Mouse (Mus musculus) thymus, postnatal 36 days (tissue): ENCODE data around the gene Mettl16.

Source experiments
- DNase-seq, 2 experiments: peaks; one replicate each; pipeline ENCODE4 v3.0.0; 2022; ENCODE audit warnings: mixed read lengths in 2 of 2

Gene Mettl16

DNA sequence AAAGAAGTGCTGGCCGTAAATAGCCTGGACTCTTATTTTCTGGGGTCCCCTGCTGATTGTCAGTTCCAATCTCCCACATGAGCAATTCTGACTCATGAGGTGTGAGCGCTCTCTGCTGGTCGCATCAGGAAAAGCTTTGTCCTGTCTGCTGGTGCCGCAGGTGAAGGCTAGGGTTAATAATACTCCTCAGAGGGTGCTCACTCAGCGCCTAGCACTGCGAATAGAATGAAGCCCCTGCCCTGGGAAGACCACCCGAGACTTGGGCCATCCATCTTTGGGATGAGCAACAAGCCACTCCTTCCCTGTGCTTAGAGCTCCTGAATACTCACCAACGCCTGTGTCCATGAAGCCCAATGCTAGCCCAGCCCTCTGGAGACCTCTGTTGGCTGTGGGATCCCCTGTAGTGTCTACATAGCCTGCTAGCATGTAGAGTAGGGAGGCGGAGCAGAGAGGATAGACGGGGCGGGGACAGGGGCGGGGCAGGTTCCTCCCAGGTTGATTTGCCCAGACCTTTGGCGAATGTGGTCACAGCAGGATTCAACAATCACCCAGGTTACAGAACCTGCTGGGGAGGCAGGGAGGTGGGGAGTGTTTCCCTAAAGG, 77.4 kb downstream of the Mettl16 start:
- peak; percentile 75 to 81 for DNase-seq

DNA sequence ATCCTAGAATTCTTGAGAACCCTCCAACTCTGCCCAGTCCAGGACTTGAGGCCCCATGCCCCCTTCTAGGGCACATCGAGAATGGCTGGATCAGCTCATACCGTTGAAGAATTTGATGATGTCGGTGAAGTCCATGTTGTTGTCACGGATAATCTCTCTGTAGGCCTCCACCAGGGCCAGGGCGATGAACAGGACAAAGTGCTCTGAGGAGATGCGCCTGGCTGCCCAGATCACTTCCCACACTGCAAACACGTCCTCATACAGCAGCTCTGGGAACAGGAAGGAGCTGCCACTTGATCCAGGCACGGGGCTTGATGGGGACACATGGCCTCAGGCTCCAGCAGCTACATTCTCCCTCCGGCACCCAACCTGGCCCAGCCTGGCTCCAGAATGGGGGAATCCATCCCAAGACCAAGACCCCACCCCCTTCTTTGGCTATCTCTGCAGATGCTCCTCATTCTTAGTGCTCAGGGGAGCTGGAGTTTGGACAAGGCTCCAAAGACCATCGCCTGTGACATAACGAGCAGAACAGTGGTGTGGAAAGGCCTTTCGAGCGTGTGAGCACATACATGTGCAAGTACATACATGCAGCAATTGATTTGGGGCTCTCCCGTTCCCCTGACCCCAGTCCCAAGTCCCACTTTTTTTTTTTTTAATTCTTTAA, 80.5 kb downstream of the Mettl16 start:
- DNase-seq, result no peak

- DNase-seq, result no peak
These were observed 87.1 kb downstream of the Mettl16 start for GRCm38 (mm10) chr11:74857756-74858155.

- DNase-seq, result no peak
These were observed 91.5 kb downstream of the Mettl16 start for GRCm38 (mm10) chr11:74862129-74862528.

DNA sequence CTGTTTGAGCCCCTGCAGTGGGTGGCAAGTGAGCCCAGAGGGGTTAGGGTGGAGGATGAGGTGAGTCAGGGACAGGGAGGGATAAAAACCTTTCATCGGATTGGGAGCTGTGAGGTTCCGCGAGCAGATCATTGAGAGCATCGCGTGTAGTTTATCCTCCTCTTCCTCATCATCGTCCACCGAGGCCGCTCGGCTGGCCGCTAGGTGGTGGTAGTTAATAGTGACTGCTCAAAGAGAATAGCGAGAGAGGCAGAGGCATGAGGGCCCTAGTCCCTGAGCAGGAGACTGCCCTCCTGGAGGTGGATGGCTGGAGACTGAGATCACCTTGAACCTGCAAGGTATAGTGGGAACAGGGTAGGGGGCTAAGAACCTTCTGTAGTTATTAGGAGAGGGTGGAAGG, 92.8 kb downstream of the Mettl16 start:
- no peak for DNase-seq

GRCm38 (mm10) chr11:74864421-74864820, 93.8 kb downstream of the Mettl16 start:
- no peak for DNase-seq

DNA sequence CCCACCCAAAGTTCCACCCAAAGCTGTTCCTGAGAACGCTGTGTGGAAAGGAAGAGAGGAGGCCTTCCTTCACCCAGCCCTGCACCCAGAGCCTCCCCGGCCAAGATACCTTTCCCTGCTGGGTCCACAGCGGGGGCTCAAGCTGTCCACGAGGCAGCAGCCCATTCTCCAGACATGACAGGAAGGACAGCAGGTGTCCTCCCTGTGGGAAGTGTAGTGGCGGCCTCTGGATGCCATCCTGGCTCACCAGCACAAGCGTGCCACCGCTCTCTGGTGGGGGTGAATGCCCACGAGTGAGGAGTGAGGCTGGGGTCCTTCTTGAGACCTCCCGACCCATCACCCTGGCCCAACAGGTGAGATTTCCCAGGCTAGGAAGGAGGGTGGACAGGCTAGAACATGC, 94.6 kb downstream of the Mettl16 start:
- no peak for DNase-seq

GRCm38 (mm10) chr11:74866640-74867039, 96.0 kb downstream of the Mettl16 start:
- no peak for DNase-seq

- no peak for DNase-seq
These were observed 96.6 kb downstream of the Mettl16 start for GRCm38 (mm10) chr11:74867181-74867580.

GRCm38 (mm10) chr11:74868046-74868760, 97.6 kb downstream of the Mettl16 start:
- no peak for DNase-seq

DNA sequence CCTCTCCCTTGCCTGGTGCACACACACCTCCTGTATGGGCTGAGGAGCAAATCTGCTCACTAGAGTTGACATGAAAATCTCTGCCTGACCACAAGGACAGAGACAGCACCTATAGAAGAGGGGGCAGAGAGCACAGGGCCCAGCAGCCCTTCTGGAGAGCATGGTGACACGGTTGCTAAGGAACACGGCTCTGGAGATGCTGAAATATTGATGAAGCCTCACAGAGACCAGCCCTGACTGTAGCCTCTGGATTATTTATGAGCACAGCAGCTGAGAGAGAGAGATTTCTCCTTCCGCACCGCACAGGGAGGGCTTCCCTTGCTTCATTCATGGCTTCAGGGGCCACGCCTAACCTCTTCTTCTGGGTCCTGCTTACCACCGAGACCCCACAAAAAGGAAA, 99.0 kb downstream of the Mettl16 start:
- DNase-seq, result no peak

GRCm38 (mm10) chr11:74870544-74870943, 99.9 kb downstream of the Mettl16 start:
- no peak for DNase-seq

DNA sequence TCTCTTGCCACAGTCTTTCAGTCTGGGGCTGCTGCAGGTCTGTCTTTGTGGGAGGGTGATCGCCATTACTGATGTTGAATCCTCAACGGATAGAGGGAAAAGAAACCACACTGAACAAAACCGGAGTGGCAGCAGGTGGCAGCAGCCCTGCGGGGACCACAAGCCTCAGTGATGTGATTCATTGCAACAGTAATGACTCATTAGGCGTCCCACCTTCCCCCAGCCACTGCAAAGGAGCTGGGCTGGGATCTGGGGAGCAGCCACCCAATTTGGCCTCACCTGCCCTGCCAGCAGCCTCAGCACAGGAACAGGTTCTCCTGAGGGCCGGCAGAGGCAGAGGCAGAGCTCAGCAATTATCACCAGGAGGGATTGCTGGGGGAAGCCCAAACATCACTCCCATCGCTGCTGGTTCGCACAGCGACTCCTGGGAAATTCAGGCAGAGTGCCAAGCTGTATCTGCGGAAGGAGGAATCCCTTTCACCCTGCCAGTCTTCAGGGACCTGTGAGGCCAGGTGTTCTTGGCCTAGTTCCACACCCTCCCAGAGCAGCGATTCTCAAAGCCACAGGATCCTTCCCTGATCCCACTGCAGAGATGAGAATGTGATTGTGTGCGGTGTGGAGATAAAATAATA, 100.5 kb downstream of the Mettl16 start:
- no peak for DNase-seq

- DNase-seq, result no peak
These were observed 104.0 kb downstream of the Mettl16 start for GRCm38 (mm10) chr11:74874630-74875029.

DNA sequence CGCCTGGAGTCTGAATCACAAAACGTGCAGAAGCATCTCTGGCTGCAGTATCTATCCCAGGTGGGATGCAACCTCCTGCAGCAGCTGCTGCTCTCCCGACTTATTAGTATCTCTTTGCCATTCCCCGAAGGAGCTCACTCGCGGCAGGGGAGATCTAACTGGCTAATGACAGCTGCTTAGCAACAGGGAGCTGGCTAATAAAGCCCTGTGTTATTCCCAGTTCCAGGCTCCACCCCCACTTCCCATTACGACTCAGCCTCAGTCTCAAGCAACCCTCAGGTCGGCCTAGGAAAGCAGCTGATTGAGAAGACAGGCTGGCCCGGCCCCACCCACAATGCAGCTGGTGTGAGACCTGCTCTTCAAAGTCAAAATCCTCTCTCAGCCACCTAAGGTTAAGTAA, 106.2 kb downstream of the Mettl16 start:
- no peak for DNase-seq
